Mouse (Mus musculus) heart, embryonic 10.5 days (tissue): ENCODE results near the gene Hist1h1t. TPM values are rescaled to one million over a fixed set of nuclear protein-coding genes. Genes with fewer than 3 reads are reported as not detected.

Experiments
- DNase-seq: peaks from one replicate; pipeline ENCODE4 v3.0.0-alpha.2; 2017; ENCODE audit warnings: low spot score
- H3K27ac ChIP-seq: fragments of 300-500 bp; sonication (generic); 2 replicates; pipeline ENCODE4 v1.5.1; 2016; ENCODE audit warnings: mild to moderate bottlenecking
- H3K27me3 ChIP-seq: fragments of 300-500 bp; sonication (generic); 2 replicates; pipeline ENCODE4 v1.6.1; 2016; ENCODE audit warnings: mild to moderate bottlenecking; ENCODE audit not compliant: poor library complexity, insufficient read depth, severe bottlenecking
- H3K36me3 ChIP-seq: fragments of 300-500 bp; sonication (generic); 2 replicates; pipeline ENCODE4 v1.6.1; 2016; ENCODE audit warnings: mild to moderate bottlenecking, moderate library complexity
- H3K4me1 ChIP-seq: fragments of 300-500 bp; sonication (generic); 2 replicates; pipeline ENCODE4 v1.6.1; 2016; ENCODE audit warnings: mild to moderate bottlenecking
- H3K4me3 ChIP-seq: fragments of 300-500 bp; sonication (generic); 2 replicates; pipeline ENCODE4 v1.5.1; 2016; ENCODE audit warnings: mild to moderate bottlenecking, moderate library complexity
- H3K9me3 ChIP-seq: fragments of 300-500 bp; sonication (generic); 2 replicates; pipeline ENCODE4 v1.6.1; 2016; ENCODE audit warnings: mild to moderate bottlenecking, moderate library complexity
- WGBS: fragments of 180-500 bp; shearing (Covaris S2); methylation state at CpG from one replicate; pipeline ENCODE4 v1.1.7; 2016; 5-methylcytosine and 5-hydroxymethylcytosine counted together
- polyA plus RNA-seq: library from polyadenylated mRNA; unstranded; fragments of >200 nt; fragmentation: Nextera tagmentation; extraction: Ambion mirVana; gene quantifications from 2 replicates; pipeline ENCODE4 v1.2.1, GENCODE M21; 2016

Hist1h1t gene
- polyA plus RNA-seq, 1 experiment from 2014 or later: 0.24 TPM

DNA sequence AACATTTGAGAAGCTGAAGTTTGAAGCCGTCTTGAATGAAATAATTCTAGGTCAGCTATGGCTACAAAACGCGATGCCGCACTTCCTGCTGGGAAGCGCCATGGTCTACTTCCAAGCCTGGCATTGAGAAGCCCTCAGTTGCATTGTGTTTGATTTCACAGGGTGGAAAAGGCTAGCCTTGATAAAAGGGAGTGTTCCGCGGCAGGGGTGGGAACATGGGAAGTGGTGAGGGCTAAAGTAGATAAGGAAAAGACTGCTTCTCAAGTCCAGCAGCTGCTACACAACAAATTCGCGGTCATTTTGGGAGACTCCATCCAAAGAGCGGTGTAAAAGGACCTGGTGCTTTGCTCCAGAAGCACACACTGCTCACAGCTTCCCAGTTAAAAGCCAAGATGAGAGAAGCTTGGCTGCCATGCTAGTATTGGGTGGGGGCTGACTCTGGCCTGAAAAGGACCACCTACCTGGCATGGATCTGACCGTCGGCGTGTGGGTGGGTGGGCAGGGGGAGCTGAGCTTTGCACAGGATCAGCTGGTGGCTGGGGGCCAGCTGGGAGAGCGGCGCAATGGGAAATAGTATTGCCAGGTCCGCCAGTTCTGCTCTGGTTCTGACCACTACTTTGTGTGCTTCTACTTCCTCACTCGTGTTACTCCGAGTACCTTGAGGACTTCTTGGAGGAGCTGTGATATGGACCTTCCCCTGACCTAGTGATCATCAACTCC lies 33.0 kb downstream of the Hist1h1t start:
- Histone ChIP-seq H3K36me3 (no peaks in the 10 kb centered on the region), H3K4me3 (no peak overlapping the region), H3K9me3 (no peaks in the 10 kb centered on the region), H3K27me3 (no peaks in the 10 kb centered on the region), H3K4me1 (peaks cover 18% of the 10 kb centered on the region), H3K27ac (no peak overlapping the region)
- no peak for DNase-seq
- WGBS: 71% methylated on average over 18 of the region's 18 CpGs

- 91% methylated on average over 9 of the region's 9 CpGs for WGBS
- no peaks in the 10 kb centered on the region for H3K36me3 ChIP-seq
- DNase-seq: no peak
- no peaks in the 10 kb centered on the region for H3K27me3 ChIP-seq
- no peaks in the 10 kb centered on the region for H3K9me3 ChIP-seq
- H3K4me3 ChIP-seq: no peak overlapping the region
- H3K4me1 ChIP-seq: peaks cover 13% of the 10 kb centered on the region
- no peak overlapping the region for H3K27ac ChIP-seq
These were observed 33.5 kb downstream of the Hist1h1t start for GRCm38 (mm10) chr13:23729192-23729525.

DNA sequence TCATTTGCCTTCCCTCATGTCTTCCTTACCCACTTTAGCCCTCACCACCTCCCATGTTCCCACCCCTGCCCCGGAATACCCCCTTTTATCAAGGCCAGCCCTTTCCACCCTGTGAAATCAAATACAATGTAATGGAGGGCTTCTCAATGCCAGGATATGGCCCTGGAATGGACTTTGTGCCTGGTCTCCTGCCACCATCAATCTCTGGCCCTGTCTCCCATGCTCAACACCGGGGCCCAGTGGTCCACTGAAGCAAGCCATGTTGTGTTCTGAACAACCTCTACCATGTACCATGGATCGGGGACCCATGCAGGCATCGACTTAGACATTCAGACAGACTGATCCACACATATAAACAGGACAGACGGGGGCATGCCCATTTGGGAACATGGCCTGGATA lies 34.1 kb downstream of the Hist1h1t start:
- Histone ChIP-seq H3K27ac (no peak overlapping the region), H3K4me1 (peaks cover 8% of the 10 kb centered on the region), H3K9me3 (no peaks in the 10 kb centered on the region), H3K4me3 (no peak overlapping the region), H3K27me3 (no peaks in the 10 kb centered on the region), H3K36me3 (no peaks in the 10 kb centered on the region)
- no peak for DNase-seq
- 92% methylated on average over 5 of the region's 5 CpGs for WGBS

GRCm38 (mm10) chr13:23730479-23730878 lies 34.9 kb downstream of the Hist1h1t start:
- Histone ChIP-seq H3K4me1 (peaks cover 4% of the 10 kb centered on the region), H3K36me3 (no peaks in the 10 kb centered on the region), H3K27ac (no peak overlapping the region; the same call in 1 of the 2 replicates), H3K27me3 (no peaks in the 10 kb centered on the region), H3K9me3 (no peaks in the 10 kb centered on the region), H3K4me3 (no peak overlapping the region)
- peak; percentile 82 for DNase-seq
- WGBS: 20% methylated on average over 8 of the region's 8 CpGs

- Histone ChIP-seq H3K9me3 (no peaks in the 10 kb centered on the region), H3K4me1 (peaks cover 4% of the 10 kb centered on the region), H3K27me3 (no peaks in the 10 kb centered on the region), H3K27ac (no peak overlapping the region), H3K4me3 (no peak overlapping the region), H3K36me3 (no peaks in the 10 kb centered on the region)
- no peak for DNase-seq
- 23% methylated on average over 8 of the region's 8 CpGs for WGBS
These were observed 36.7 kb downstream of the Hist1h1t start for GRCm38 (mm10) chr13:23732156-23732804.

GRCm38 (mm10) chr13:23737091-23737490 lies 41.5 kb downstream of the Hist1h1t start:
- DNase-seq: no peak
- WGBS: 86% methylated on average over 5 of the region's 5 CpGs
- H3K4me1 ChIP-seq: peaks cover 5% of the 10 kb centered on the region; the same call in 1 of the 2 replicates
- H3K9me3 ChIP-seq: no peaks in the 10 kb centered on the region
- peak overlapping the region; percentile 93; the same call in 1 of the 2 replicates for H3K27ac ChIP-seq
- H3K27me3 ChIP-seq: no peaks in the 10 kb centered on the region
- H3K36me3 ChIP-seq: no peaks in the 10 kb centered on the region
- no peak overlapping the region for H3K4me3 ChIP-seq

DNA sequence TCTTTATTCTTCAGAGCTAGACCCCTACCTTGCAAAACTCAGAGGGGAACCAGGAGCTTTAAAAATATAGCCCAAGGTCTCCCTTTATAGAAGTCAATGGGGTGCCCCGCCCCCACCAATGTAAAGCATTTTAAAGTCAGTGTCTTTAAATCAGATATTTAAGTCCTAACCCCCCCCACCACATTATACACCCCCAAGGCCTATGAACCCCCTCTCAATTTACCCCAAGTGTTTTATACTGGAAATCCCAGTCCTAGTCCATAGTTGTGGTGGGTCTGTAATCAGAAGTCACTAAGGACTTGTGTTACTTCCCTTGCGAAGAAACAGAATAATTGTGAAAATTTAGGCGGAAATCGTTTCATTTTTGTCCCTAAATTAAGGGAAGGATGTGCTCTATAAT lies 42.4 kb downstream of the Hist1h1t start:
- WGBS: 27% methylated on average over 4 of the region's 4 CpGs
- DNase-seq: no peak

DNA sequence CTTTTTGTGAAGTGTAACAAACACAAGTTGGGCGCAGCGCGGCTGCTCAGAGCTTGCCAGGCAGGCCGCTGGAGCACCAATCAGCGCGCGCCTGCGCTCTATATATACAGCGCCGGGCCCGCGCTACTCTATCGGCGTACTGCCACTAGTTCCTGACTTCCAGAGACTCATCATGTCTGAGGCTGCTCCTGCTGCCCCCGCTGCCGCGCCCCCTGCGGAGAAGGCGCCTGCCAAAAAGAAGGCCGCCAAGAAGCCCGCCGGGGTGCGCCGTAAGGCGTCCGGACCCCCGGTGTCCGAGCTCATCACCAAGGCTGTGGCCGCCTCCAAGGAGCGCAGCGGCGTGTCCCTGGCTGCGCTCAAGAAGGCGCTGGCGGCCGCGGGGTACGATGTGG lies 43.1 kb downstream of the Hist1h1t start, which contains the start of gene Hist1h1c:
Gene Hist1h1c (plus strand): TSS at position 132 of the 392 bp plus-strand sequence.
- H3K27ac ChIP-seq: peak within 1 kb of the TSS; percentile 93
- H3K27me3 ChIP-seq: no peaks in the 10 kb centered on the region
- H3K9me3 ChIP-seq: no peaks in the 10 kb centered on the region
- H3K4me1 ChIP-seq: peaks cover 5% of the 10 kb centered on the region; the same call in 1 of the 2 replicates
- H3K36me3 ChIP-seq: no peaks in the 10 kb centered on the region
- DNase-seq: peak; percentile 96
- WGBS: under 1% methylated on average over 38 of the region's 38 CpGs
- H3K4me3 ChIP-seq: peak within 1 kb of the TSS; percentile 65

More for the DNA sequence above, 42.4 kb downstream of the Hist1h1t start:
- Histone ChIP-seq H3K27me3 (no peaks in the 10 kb centered on the region), H3K4me1 (peaks cover 5% of the 10 kb centered on the region; the same call in 1 of the 2 replicates), H3K36me3 (no peaks in the 10 kb centered on the region), H3K9me3 (no peaks in the 10 kb centered on the region), H3K27ac (peak overlapping the region; percentile 93), H3K4me3 (peak overlapping the region; percentile 65)

GRCm38 (mm10) chr13:23739069-23739921 lies 43.7 kb downstream of the Hist1h1t start:
- WGBS: under 1% methylated on average over 39 of the region's 39 CpGs
- no peaks in the 10 kb centered on the region for H3K36me3 ChIP-seq
- no peaks in the 10 kb centered on the region for H3K9me3 ChIP-seq
- H3K27me3 ChIP-seq: no peaks in the 10 kb centered on the region
- H3K4me3 ChIP-seq: peak overlapping the region; percentile 65
- DNase-seq: peak; percentile 96
- H3K4me1 ChIP-seq: peaks cover 6% of the 10 kb centered on the region; the same call in 1 of the 2 replicates
- H3K27ac ChIP-seq: peak overlapping the region; percentile 93

GRCm38 (mm10) chr13:23739922-23740252 lies 44.3 kb downstream of the Hist1h1t start:
- H3K36me3 ChIP-seq: no peaks in the 10 kb centered on the region
- DNase-seq: no peak
- H3K27ac ChIP-seq: peak overlapping the region; percentile 93
- under 1% methylated on average over 14 of the region's 14 CpGs for WGBS
- H3K9me3 ChIP-seq: no peaks in the 10 kb centered on the region
- peaks cover 9% of the 10 kb centered on the region; the same call in 1 of the 2 replicates for H3K4me1 ChIP-seq
- H3K4me3 ChIP-seq: peak overlapping the region; percentile 65
- H3K27me3 ChIP-seq: no peaks in the 10 kb centered on the region

DNA sequence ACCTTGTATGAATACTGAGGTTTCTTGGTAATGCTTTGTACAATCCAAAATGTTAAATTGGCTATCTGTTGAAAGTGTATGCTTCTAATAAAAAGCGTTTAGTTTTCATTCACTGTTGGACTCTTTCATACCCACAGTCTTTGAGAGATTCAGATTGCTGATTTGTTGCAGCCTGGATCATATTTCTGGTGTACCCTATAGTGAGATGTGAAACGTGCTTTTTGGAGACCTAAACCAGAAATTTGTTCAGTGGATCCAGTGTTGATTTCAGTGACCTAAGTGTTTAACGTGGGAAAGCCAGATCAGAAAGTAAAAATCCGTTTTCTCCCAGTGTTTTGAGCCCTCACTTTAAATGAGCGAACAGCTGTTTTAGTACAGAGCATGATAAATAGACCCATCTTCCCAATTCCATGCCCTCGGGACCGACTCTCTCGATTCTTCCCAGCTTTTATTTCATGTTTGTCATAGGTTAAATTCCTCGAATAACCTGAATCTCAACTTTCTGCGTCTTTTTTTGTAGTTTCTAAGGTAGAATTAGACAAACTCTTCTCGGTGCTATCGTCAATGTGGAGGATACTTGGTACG lies 44.7 kb downstream of the Hist1h1t start:
- H3K27ac ChIP-seq: peak overlapping the region; percentile 93
- H3K9me3 ChIP-seq: no peaks in the 10 kb centered on the region
- DNase-seq: no peak
- H3K36me3 ChIP-seq: no peaks in the 10 kb centered on the region
- H3K27me3 ChIP-seq: no peaks in the 10 kb centered on the region
- peaks cover 9% of the 10 kb centered on the region; the same call in 1 of the 2 replicates for H3K4me1 ChIP-seq
- 34% methylated on average over 13 of the region's 13 CpGs for whole genome bisulfite sequencing
- peak overlapping the region; percentile 65 for H3K4me3 ChIP-seq

- peak overlapping the region; percentile 93 for H3K27ac ChIP-seq
These were observed 45.3 kb downstream of the Hist1h1t start for GRCm38 (mm10) chr13:23740910-23741309.

More at GRCm38 (mm10) chr13:23740910-23741309, 45.3 kb downstream of the Hist1h1t start:
- no peaks in the 10 kb centered on the region for H3K27me3 ChIP-seq
- DNase-seq: no peak
- H3K9me3 ChIP-seq: no peaks in the 10 kb centered on the region
- peak overlapping the region; percentile 65; the same call in 1 of the 2 replicates for H3K4me3 ChIP-seq
- no peaks in the 10 kb centered on the region for H3K36me3 ChIP-seq
- WGBS: 59% methylated on average over 5 of the region's 5 CpGs
- H3K4me1 ChIP-seq: peaks cover 9% of the 10 kb centered on the region; the same call in 1 of the 2 replicates
